Mouse (Mus musculus): ENCODE data around the gene Rgs7. TPM values are rescaled to one million over a fixed set of nuclear protein-coding genes. Genes with fewer than 3 reads are reported as not detected.

Gene Rgs7
- total RNA-seq, 2 experiments from 2014 or later = 81.1 to 81.6 TPM

GRCm38 (mm10) chr1:175469087-175469788, 23.1 kb downstream of the Rgs7 start:
- peak overlapping the region; percentile 0 for H3K27ac ChIP-seq
- no peak for TF ChIP-seq CTCF (conservative IDR thresholded peaks at IDR 0.05)

GRCm38 (mm10) chr1:175464566-175464965, 27.7 kb downstream of the Rgs7 start:
- DNase-seq (ENCODE audit: low spot score in 2 of 2) = peak in 1 of 2 experiments; percentile 43
- TF ChIP-seq CTCF (conservative IDR thresholded peaks at IDR 0.05) = no peak
- Histone ChIP-seq H3K4me3 (no peak overlapping the region), H3K27ac (peak overlapping the region; percentile 36; the same call in 1 of the 2 replicates)

More at GRCm38 (mm10) chr1:175469087-175469788, 23.1 kb downstream of the Rgs7 start:
- no peak overlapping the region for H3K4me3 ChIP-seq
- no peak for DNase-seq (ENCODE audit: low spot score in 2 of 2)

GRCm38 (mm10) chr1:175462351-175462750, 29.9 kb downstream of the Rgs7 start:
- no peak overlapping the region for H3K4me3 ChIP-seq
- H3K27ac ChIP-seq = no peak overlapping the region
- no peak for TF ChIP-seq CTCF (conservative IDR thresholded peaks at IDR 0.05)
- peak; percentile 28 to 30 for DNase-seq (ENCODE audit: low spot score in 2 of 2)

- Histone ChIP-seq H3K4me3 (no peak overlapping the region), H3K27ac (peak overlapping the region; percentile 5; the same call in 1 of the 2 replicates)
- DNase-seq (ENCODE audit: low spot score in 2 of 2) = no peak
- no peak for TF ChIP-seq CTCF (conservative IDR thresholded peaks at IDR 0.05)
Observed at GRCm38 (mm10) chr1:175454041-175454636, 38.2 kb downstream of the Rgs7 start.

- TF ChIP-seq CTCF (conservative IDR thresholded peaks at IDR 0.05) = no peak
Observed at GRCm38 (mm10) chr1:175448017-175448416, 44.3 kb downstream of the Rgs7 start.

GRCm38 (mm10) chr1:175442939-175443338, 49.4 kb downstream of the Rgs7 start:
- no peak for TF ChIP-seq CTCF (conservative IDR thresholded peaks at IDR 0.05)
- H3K27ac ChIP-seq = peak overlapping the region; percentile 78
- no peak overlapping the region for H3K4me3 ChIP-seq
- DNase-seq (ENCODE audit: low spot score in 2 of 2) = no peak

More at GRCm38 (mm10) chr1:175448017-175448416, 44.3 kb downstream of the Rgs7 start:
- H3K4me3 ChIP-seq = no peak overlapping the region
- H3K27ac ChIP-seq = no peak overlapping the region
- no peak for DNase-seq (ENCODE audit: low spot score in 2 of 2)

GRCm38 (mm10) chr1:175442025-175442424, 50.3 kb downstream of the Rgs7 start:
- TF ChIP-seq CTCF (conservative IDR thresholded peaks at IDR 0.05) = no peak
- DNase-seq (ENCODE audit: low spot score in 2 of 2) = peak in 1 of 2 experiments; percentile 76
- Histone ChIP-seq H3K27ac (peak overlapping the region; percentile 78), H3K4me3 (no peak overlapping the region)

- Histone ChIP-seq H3K4me3 (no peak overlapping the region), H3K27ac (no peak overlapping the region)
- TF ChIP-seq CTCF (conservative IDR thresholded peaks at IDR 0.05) = no peak
- DNase-seq (ENCODE audit: low spot score in 2 of 2) = no peak
Observed at GRCm38 (mm10) chr1:175433622-175434204, 58.6 kb downstream of the Rgs7 start.

GRCm38 (mm10) chr1:175433128-175433527, 59.2 kb downstream of the Rgs7 start:
- H3K4me3 ChIP-seq = no peak overlapping the region
- no peak overlapping the region for H3K27ac ChIP-seq
- no peak for TF ChIP-seq CTCF (conservative IDR thresholded peaks at IDR 0.05)
- no peak for DNase-seq (ENCODE audit: low spot score in 2 of 2)

GRCm38 (mm10) chr1:175431356-175432053, 60.8 kb downstream of the Rgs7 start:
- H3K4me3 ChIP-seq = no peak overlapping the region
- peak overlapping the region; percentile 32; the same call in 1 of the 2 replicates for H3K27ac ChIP-seq
- DNase-seq (ENCODE audit: low spot score in 2 of 2) = peak in 1 of 2 experiments; percentile 24
- TF ChIP-seq CTCF (conservative IDR thresholded peaks at IDR 0.05) = no peak

- no peak for TF ChIP-seq CTCF (conservative IDR thresholded peaks at IDR 0.05)
- Histone ChIP-seq H3K4me3 (no peak overlapping the region), H3K27ac (no peak overlapping the region)
- no peak for DNase-seq (ENCODE audit: low spot score in 2 of 2)
Observed at GRCm38 (mm10) chr1:175427112-175427511, 65.2 kb downstream of the Rgs7 start.

GRCm38 (mm10) chr1:175426393-175426792, 65.9 kb downstream of the Rgs7 start:
- Histone ChIP-seq H3K27ac (no peak overlapping the region), H3K4me3 (no peak overlapping the region)
- no peak for DNase-seq (ENCODE audit: low spot score in 2 of 2)
- TF ChIP-seq CTCF (conservative IDR thresholded peaks at IDR 0.05) = no peak

- DNase-seq (ENCODE audit: low spot score in 2 of 2) = no peak
- TF ChIP-seq CTCF (conservative IDR thresholded peaks at IDR 0.05) = no peak
- Histone ChIP-seq H3K27ac (no peak overlapping the region), H3K4me3 (no peak overlapping the region)
Observed at GRCm38 (mm10) chr1:175420883-175421282, 71.4 kb downstream of the Rgs7 start.

Data from layer of hippocampus, adult 2 months (tissue).